Mouse (Mus musculus) liver, embryonic 15.5 days (tissue): ENCODE measurements around the gene Gm8122. TPM values are rescaled to one million over a fixed set of nuclear protein-coding genes. Genes with fewer than 3 reads are reported as not detected.
"Not testable (repeated sequence)": the region's sequence is repeated elsewhere in the genome, so short reads cannot be mapped to it uniquely, and the experiment has no call there.

Experiments used
- ATAC-seq: fragments of 200-750 bp; cut with Nextera tagmentation; 2 replicates; pipeline ENCODE4 v1.8.0; 2017; ENCODE audit warnings: moderate number of reproducible peaks, mild to moderate bottlenecking, moderate library complexity; ENCODE audit not compliant: insufficient read depth
- H3K27ac ChIP-seq: fragments of 300-500 bp; sonication (generic); replicated peaks from 2 replicates; pipeline ENCODE4 v1.5.1; 2015; ENCODE audit warnings: mild to moderate bottlenecking, inconsistent platforms
- H3K27me3 ChIP-seq: fragments of 300-500 bp; sonication (generic); 2 replicates; pipeline ENCODE4 v1.6.1; 2015; ENCODE audit warnings: mild to moderate bottlenecking, inconsistent platforms
- H3K36me3 ChIP-seq: fragments of 300-500 bp; sonication (generic); replicated peaks from 2 replicates; pipeline ENCODE4 v1.6.1; 2015; ENCODE audit warnings: moderate library complexity, mild to moderate bottlenecking, inconsistent platforms
- H3K4me1 ChIP-seq: fragments of 300-500 bp; sonication (generic); replicated peaks from 2 replicates; pipeline ENCODE4 v1.6.1; 2015; ENCODE audit warnings: inconsistent platforms
- H3K4me2 ChIP-seq: fragments of 300-500 bp; sonication (generic); 2 replicates; pipeline ENCODE4 v1.6.1; 2015; ENCODE audit warnings: moderate library complexity, mild to moderate bottlenecking, inconsistent platforms
- H3K4me3 ChIP-seq: fragments of 300-500 bp; sonication (generic); replicated peaks from 2 replicates; pipeline ENCODE4 v1.5.1; 2015; ENCODE audit warnings: mild to moderate bottlenecking, inconsistent platforms
- H3K9ac ChIP-seq: fragments of 300-500 bp; sonication (generic); 2 replicates; pipeline ENCODE4 v1.6.1; 2015; ENCODE audit warnings: moderate library complexity, mild to moderate bottlenecking, inconsistent platforms
- H3K9me3 ChIP-seq: fragments of 300-500 bp; sonication (generic); replicated peaks from 2 replicates; pipeline ENCODE4 v1.6.1; 2016; ENCODE audit warnings: inconsistent platforms
- WGBS: fragments of 180-500 bp; shearing (Covaris S2); methylation state at CpG from one replicate; pipeline ENCODE4 v1.1.7; 2015; ENCODE audit warnings: mixed read lengths; ENCODE audit not compliant: insufficient replicate concordance; 5-methylcytosine and 5-hydroxymethylcytosine counted together
- polyA plus RNA-seq: library from polyadenylated mRNA; unstranded; fragments of >200 nt; fragmentation: Nextera tagmentation; extraction: Ambion mirVana; gene quantifications from 2 replicates; pipeline ENCODE4 v1.2.1, GENCODE M21; 2015

The Gm8122 gene
- polyA plus RNA-seq, 1 experiment from 2014 or later = not detected

- not testable (repeated sequence) for ATAC-seq, H3K27me3 ChIP-seq, H3K27ac ChIP-seq, H3K4me3 ChIP-seq, H3K9ac ChIP-seq, H3K4me1 ChIP-seq, H3K9me3 ChIP-seq, H3K36me3 ChIP-seq, H3K4me2 ChIP-seq
- WGBS = 12% methylated on average over 5 of the region's 6 CpGs
Measured at GRCm38 (mm10) chr14:43250549-43251253, 15.6 kb upstream of the Gm8122 start.

- not testable (repeated sequence) for ATAC-seq, H3K36me3 ChIP-seq, H3K4me3 ChIP-seq, H3K9me3 ChIP-seq, H3K27me3 ChIP-seq, H3K27ac ChIP-seq, H3K9ac ChIP-seq, H3K4me1 ChIP-seq, H3K4me2 ChIP-seq
- 29% methylated on average over 11 of the region's 12 CpGs for WGBS
Measured at GRCm38 (mm10) chr14:43249611-43250170, 14.6 kb upstream of the Gm8122 start.

DNA sequence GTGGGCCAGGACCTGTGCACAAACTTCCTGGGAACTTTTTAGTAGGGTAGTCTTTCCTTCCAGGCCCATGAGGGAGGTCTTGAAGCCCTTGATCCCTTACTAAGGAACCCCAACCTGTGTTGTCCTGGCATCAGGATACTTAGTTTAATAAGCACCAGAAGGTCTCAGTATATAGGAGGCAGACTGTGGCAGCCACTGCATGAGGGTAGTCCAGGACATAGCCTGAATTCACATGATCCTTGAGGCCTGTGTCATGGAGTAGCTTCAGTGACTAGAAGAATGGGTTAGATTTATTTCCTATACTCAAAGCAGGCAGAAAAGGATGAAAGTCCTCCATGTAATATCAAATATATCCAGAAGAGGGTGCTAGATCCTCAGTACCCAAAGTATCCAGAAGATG lies 2.7 kb upstream of the Gm8122 start:
- H3K36me3 ChIP-seq, ATAC-seq, H3K27ac ChIP-seq: not testable (repeated sequence)

More for the DNA sequence above, 2.7 kb upstream of the Gm8122 start:
- not testable (repeated sequence) for H3K27me3 ChIP-seq, H3K4me1 ChIP-seq, H3K9me3 ChIP-seq, H3K9ac ChIP-seq, H3K4me2 ChIP-seq, H3K4me3 ChIP-seq

Other genes starting within 250 kb of the Gm8122 start
- not detected in 2 replicates for gene Gm8082, start 241.7 kb downstream of the Gm8122 start, polyA plus RNA-seq
- not detected in 2 replicates for gene Gm10376, start 219.7 kb downstream of the Gm8122 start, polyA plus RNA-seq
- not detected in 2 replicates for gene Gm8094, start 158.7 kb downstream of the Gm8122 start, polyA plus RNA-seq
- not detected in 2 replicates for gene Gm8104, start 134.7 kb downstream of the Gm8122 start, polyA plus RNA-seq
- gene Gm7233, start 55.4 kb downstream of the Gm8122 start, polyA plus RNA-seq = not detected in 2 replicates
- not detected in 2 replicates for gene Gm8126, start 23.3 kb upstream of the Gm8122 start, polyA plus RNA-seq
- gene Gm9732, start 39.7 kb upstream of the Gm8122 start, polyA plus RNA-seq = not detected in 2 replicates
- gene Gm8127, start 58.5 kb upstream of the Gm8122 start, polyA plus RNA-seq = not detected in 2 replicates
- not detected in 2 replicates for gene 1700001F09Rik, start 112.5 kb upstream of the Gm8122 start, polyA plus RNA-seq
- not detected in 2 replicates for gene Gm8138, start 181.0 kb upstream of the Gm8122 start, polyA plus RNA-seq